Mouse (Mus musculus): ENCODE measurements around the gene Stard10.

DNA sequence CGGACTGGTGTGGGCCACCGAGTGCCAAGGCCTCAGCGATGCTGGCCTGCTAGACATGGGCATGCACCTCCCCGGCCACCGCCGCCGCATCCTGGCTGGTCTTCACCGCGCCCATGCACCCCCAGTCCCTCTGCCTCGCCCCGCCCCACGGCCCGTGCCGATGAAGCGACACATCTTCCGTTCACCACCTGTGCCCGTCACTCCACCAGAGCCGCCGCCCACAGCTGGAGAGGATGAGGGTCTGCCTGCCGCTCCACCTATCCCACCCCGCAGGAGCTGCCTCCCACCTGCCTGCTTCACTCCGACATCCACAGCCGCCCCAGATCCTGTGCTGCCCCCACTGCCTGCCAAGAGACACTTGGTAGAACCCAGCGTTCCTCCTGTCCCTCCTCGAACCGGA lies 56.2 kb downstream of the Stard10 start:
- TF ChIP-seq CTCF (IDR thresholded peaks at IDR 0.05; ENCODE audit: control insufficient read depth, insufficient read depth, insufficient read length) (no peak), USF1 (IDR thresholded peaks at IDR 0.05; ENCODE audit: low read depth) (no peak)

All from C2C12 (cell line).